Mouse (Mus musculus) olfactory bulb, adult 2 months (tissue): ENCODE results near the gene H2al1b.

Experiments
- CTCF ChIP-seq: fragments of 200-500 bp; IDR thresholded peaks from 2 replicates; pipeline ENCODE4 v1.5.1; 2012; ENCODE audit warnings: low read depth, mild to moderate bottlenecking, low read length, moderate library complexity; ENCODE audit not compliant: insufficient read depth
- POLR2A ChIP-seq: fragments of 200-500 bp; IDR thresholded peaks from 2 replicates; pipeline ENCODE4 v1.6.1; 2012; ENCODE audit warnings: mild to moderate bottlenecking, low read depth, low read length, moderate library complexity; ENCODE audit not compliant: insufficient read depth

DNA sequence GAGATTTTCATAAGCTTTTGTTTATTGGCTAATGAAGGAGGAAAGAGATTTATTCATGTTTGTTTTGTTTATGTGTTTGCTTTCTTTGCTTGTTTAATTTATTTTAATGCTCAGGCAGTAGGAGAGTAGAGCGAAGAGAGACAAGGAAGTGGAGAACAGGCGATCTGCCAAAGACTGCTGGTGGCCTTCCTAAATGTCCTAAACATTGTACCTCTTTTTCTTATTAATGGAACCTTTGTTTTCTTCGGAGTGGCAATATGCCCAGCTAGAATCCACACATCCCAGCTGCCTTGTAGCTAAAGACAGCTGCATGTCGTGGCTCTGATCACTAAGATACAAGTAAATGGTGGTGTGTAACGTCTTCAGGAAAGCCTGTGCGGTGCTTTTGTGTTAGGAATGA lies 25.1 kb upstream of the H2al1b start:
- no peak for TF ChIP-seq CTCF
- no peak for TF ChIP-seq POLR2A
